Comparison of ENCODE assay signal across 10 mouse cellular contexts in genomic region chr7:100461621-100462151, GRCm38 (mm10). TPM values are rescaled to one million over a fixed set of nuclear protein-coding genes. Genes with fewer than 3 reads are reported as not detected.
DNase-seq lines count a peak whose midpoint lies in the region; ATAC-seq and TF ChIP-seq lines count a peak whose summit lies in the region.
"Had no signal": no experiment of that assay in that cellular context is flagged by ENCODE, and none has a peak within 500 bp of the region (broad histone marks: within the 10 kb centered on the region; RNA-seq: fewer than 3 reads in every experiment).

No protein-coding gene starts in this region.

- DNase-seq in ovary, postnatal 36 days (ENCODE audit: low spot score) = peak; percentile 60
- no peak for DNase-seq in ovary, postnatal 14 days (ENCODE audit: low spot score)
- peak; percentile 66 to 75 for DNase-seq in heart, postnatal 14 days
- DNase-seq in left cerebral cortex, postnatal 14 days (ENCODE audit: low spot score in 2 of 2) = peak; percentile 72 to 89
- DNase-seq in midbrain, embryonic 11.5 days (ENCODE audit: low spot score, missing footprints) = no peak
- DNase-seq in forebrain, embryonic 11.5 days (ENCODE audit: low spot score) = no peak

- 47% methylated on average over 6 of the region's 6 CpGs for WGBS in olfactory bulb, adult 2 months
- 87% methylated on average over 6 of the region's 6 CpGs for WGBS in midbrain, embryonic 11.5 days
- WGBS in forebrain, embryonic 11.5 days = 92% methylated on average over 6 of the region's 6 CpGs

- no peaks in the 10 kb centered on the region for H3K27me3 ChIP-seq in midbrain, embryonic 11.5 days (ENCODE audit: control insufficient read depth, insufficient read depth, low read length)
- H3K27me3 ChIP-seq in forebrain, embryonic 11.5 days (ENCODE audit: control insufficient read depth, insufficient read depth, low read length) = no peaks in the 10 kb centered on the region
- H3K27me3 ChIP-seq: stomach, embryonic 15.5 days had no signal

- no peak overlapping the region for H3K4me3 ChIP-seq in brown adipose tissue, adult 24 weeks (ENCODE audit: insufficient read depth, low read depth, low read length)
- H3K4me3 ChIP-seq in olfactory bulb, adult 2 months (ENCODE audit: insufficient read depth, low read depth, low read length) = no peak overlapping the region
- no peak overlapping the region for H3K4me3 ChIP-seq in midbrain, embryonic 11.5 days (ENCODE audit: low read depth, low read length)
- no peak overlapping the region for H3K4me3 ChIP-seq in forebrain, embryonic 11.5 days (ENCODE audit: low read depth, low read length)
- H3K4me3 ChIP-seq: stomach, embryonic 15.5 days had no signal

- H3K4me1 ChIP-seq in brown adipose tissue, adult 24 weeks (ENCODE audit: control insufficient read depth, insufficient read depth, insufficient read length, low read length) = peaks cover 36% of the 10 kb centered on the region
- H3K4me1 ChIP-seq in olfactory bulb, adult 2 months (ENCODE audit: control insufficient read depth, insufficient read depth, low read length) = peaks cover 18% of the 10 kb centered on the region
- H3K4me1 ChIP-seq in midbrain, embryonic 11.5 days (ENCODE audit: control insufficient read depth, insufficient read depth, low read length) = no peaks in the 10 kb centered on the region
- no peaks in the 10 kb centered on the region for H3K4me1 ChIP-seq in forebrain, embryonic 11.5 days (replicated peaks; ENCODE audit: control insufficient read depth, insufficient read depth, low read length)

- no peaks in the 10 kb centered on the region for H3K9me3 ChIP-seq in midbrain, embryonic 11.5 days (ENCODE audit: control insufficient read depth, low read length)
- H3K9me3 ChIP-seq in forebrain, embryonic 11.5 days (ENCODE audit: control insufficient read depth, low read length) = no peaks in the 10 kb centered on the region
- H3K9me3 ChIP-seq: stomach, embryonic 15.5 days had no signal

- TF ChIP-seq CTCF in olfactory bulb, adult 2 months (IDR thresholded peaks at IDR 0.05; ENCODE audit: insufficient read depth, low read depth, low read length) = no peak

- H3K9ac ChIP-seq in midbrain, embryonic 11.5 days (ENCODE audit: low read length) = no peak overlapping the region
- H3K9ac ChIP-seq in forebrain, embryonic 11.5 days (ENCODE audit: low read length) = no peak overlapping the region
- H3K9ac ChIP-seq: stomach, embryonic 15.5 days had no signal

- ATAC-seq in midbrain, embryonic 11.5 days (ENCODE audit: low FRiP score) = no peak
- no peak for ATAC-seq in forebrain, embryonic 11.5 days (replicated peaks; ENCODE audit: low FRiP score)

- peaks cover 17% of the 10 kb centered on the region for H3K36me3 ChIP-seq in midbrain, embryonic 11.5 days (ENCODE audit: control insufficient read depth, insufficient read depth, low read length)
- peaks cover 8% of the 10 kb centered on the region; the same call in 1 of the 2 replicates for H3K36me3 ChIP-seq in forebrain, embryonic 11.5 days (ENCODE audit: control insufficient read depth, insufficient read depth, low read length)

- peak overlapping the region; percentile 99 for H3K27ac ChIP-seq in brown adipose tissue, adult 24 weeks (replicated peaks; ENCODE audit: low read depth, low read length)
- H3K27ac ChIP-seq in olfactory bulb, adult 2 months (ENCODE audit: insufficient read depth, low read depth, low read length) = peak overlapping the region; percentile 42; the same call in 1 of the 2 replicates
- no peak overlapping the region for H3K27ac ChIP-seq in midbrain, embryonic 11.5 days (ENCODE audit: low read depth, low read length)
- H3K27ac ChIP-seq in forebrain, embryonic 11.5 days (ENCODE audit: low read depth, low read length) = no peak overlapping the region
- H3K27ac ChIP-seq: stomach, embryonic 15.5 days had no signal

- no peak overlapping the region for H3K4me2 ChIP-seq in midbrain, embryonic 11.5 days
- H3K4me2 ChIP-seq in forebrain, embryonic 11.5 days (ENCODE audit: low read depth, low read length, severe bottlenecking) = no peak overlapping the region
- H3K4me2 ChIP-seq: stomach, embryonic 15.5 days had no signal

- intact Hi-C loops in heart, postnatal 14 days (cut with DNase I) = loop anchor here (2.0 kb wide), 1 partner anchor 25 kb away; no protein-coding TSS in a partner anchor
- intact Hi-C loops in left cerebral cortex, postnatal 14 days (cut with DNase I) = no loop called here

- TF ChIP-seq POLR2A in olfactory bulb, adult 2 months (IDR thresholded peaks at IDR 0.05; ENCODE audit: insufficient read depth, low read depth, low read length) = no peak

RNA-seq across cellular contexts. Expression of gene Ucp3, which starts 11.1 kb away (rescaled TPM):
- 61.6 and 107 TPM in 2 replicates for polyA plus RNA-seq in brown adipose tissue, adult 24 weeks (2012; ENCODE audit: insufficient read depth, insufficient read length, missing spikeins)
- 10 to 100 TPM; 50.0 to 74.5 TPM for total RNA-seq in heart, postnatal 14 days (2021)
- total RNA-seq in left cerebral cortex, postnatal 14 days (2021) = 1 to 10 TPM; 1.2 to 1.7 TPM
- not detected in 2 replicates for polyA plus RNA-seq in olfactory bulb, adult 2 months (2012; ENCODE audit: insufficient read depth, insufficient read length, low replicate concordance, missing spikeins)
- polyA plus RNA-seq in midbrain, embryonic 11.5 days (2014; fragmentation: Nextera tagmentation; extraction: Ambion mirVana) = not detected in 2 replicates
- polyA plus RNA-seq in forebrain, embryonic 11.5 days (2014; fragmentation: Nextera tagmentation; extraction: Ambion mirVana) = not detected in 2 replicates
- polyA plus RNA-seq: intestine, embryonic 14.5 days had no signal

RNA-seq across cellular contexts. Expression of gene Ucp2, which starts 31.5 kb away (rescaled TPM):
- 54.8 and 55.8 TPM in 2 replicates for polyA plus RNA-seq in brown adipose tissue, adult 24 weeks (2012; ENCODE audit: insufficient read depth, insufficient read length, missing spikeins)
- 100 to 1,000 TPM; 781 to 850 TPM for total RNA-seq in heart, postnatal 14 days (2021)
- 10 to 100 TPM; 67.7 to 85.6 TPM for total RNA-seq in left cerebral cortex, postnatal 14 days (2021)
- 487 TPM in 1 of 2 replicates, not detected in the other for polyA plus RNA-seq in olfactory bulb, adult 2 months (2012; ENCODE audit: insufficient read depth, insufficient read length, low replicate concordance, missing spikeins)
- 67.0 and 80.4 TPM in 2 replicates for polyA plus RNA-seq in midbrain, embryonic 11.5 days (2014; fragmentation: Nextera tagmentation; extraction: Ambion mirVana)
- 79.7 and 90.4 TPM in 2 replicates for polyA plus RNA-seq in forebrain, embryonic 11.5 days (2014; fragmentation: Nextera tagmentation; extraction: Ambion mirVana)

RNA-seq across cellular contexts. Expression of gene Dnajb13, which starts 53.1 kb away (rescaled TPM):
- polyA plus RNA-seq in brown adipose tissue, adult 24 weeks (2012; ENCODE audit: insufficient read depth, insufficient read length, missing spikeins) = 2.6 and 2.7 TPM in 2 replicates
- not detected for total RNA-seq in heart, postnatal 14 days (2021)
- under 1 TPM; 0.36 to 0.66 TPM for total RNA-seq in left cerebral cortex, postnatal 14 days (2021)
- polyA plus RNA-seq in olfactory bulb, adult 2 months (2012; ENCODE audit: insufficient read depth, insufficient read length, low replicate concordance, missing spikeins) = not detected in 2 replicates
- polyA plus RNA-seq in midbrain, embryonic 11.5 days (2014; fragmentation: Nextera tagmentation; extraction: Ambion mirVana) = 0.33 and 0.52 TPM in 2 replicates
- 0.49 and 0.84 TPM in 2 replicates for polyA plus RNA-seq in forebrain, embryonic 11.5 days (2014; fragmentation: Nextera tagmentation; extraction: Ambion mirVana)

Comparison
In these comparisons a context has a peak if more than half of its experiments do, and no peak if none do; other contexts are left out.
1. DNase-seq: peak in ovary, postnatal 36 days (single experiment), heart, postnatal 14 days (2 of 2) and left cerebral cortex, postnatal 14 days (2 of 2); none in ovary, postnatal 14 days (single experiment), midbrain, embryonic 11.5 days (single experiment) and forebrain, embryonic 11.5 days (single experiment).
2. H3K27ac ChIP-seq: peak in brown adipose tissue, adult 24 weeks (single experiment) and olfactory bulb, adult 2 months (single experiment); none in midbrain, embryonic 11.5 days (single experiment) and forebrain, embryonic 11.5 days (single experiment).
3. RNA of gene Ucp3, which starts 11.1 kb away (polyA plus RNA-seq): 61.6 to 107 TPM in brown adipose tissue, adult 24 weeks; not detected in forebrain, embryonic 11.5 days, not detected in olfactory bulb, adult 2 months and not detected in midbrain, embryonic 11.5 days; every median in the first group is over 10 times any median in the second.